Mouse (Mus musculus): ENCODE results near the gene Chl1. TPM values are rescaled to one million over a fixed set of nuclear protein-coding genes. Genes with fewer than 3 reads are reported as not detected.
A peak's percentile ranks its signal among the peaks of the same experiment; 100 is the strongest.

Gene Chl1
- polyA plus RNA-seq, 1 experiment from 2014 or later: 0.14 TPM

DNA sequence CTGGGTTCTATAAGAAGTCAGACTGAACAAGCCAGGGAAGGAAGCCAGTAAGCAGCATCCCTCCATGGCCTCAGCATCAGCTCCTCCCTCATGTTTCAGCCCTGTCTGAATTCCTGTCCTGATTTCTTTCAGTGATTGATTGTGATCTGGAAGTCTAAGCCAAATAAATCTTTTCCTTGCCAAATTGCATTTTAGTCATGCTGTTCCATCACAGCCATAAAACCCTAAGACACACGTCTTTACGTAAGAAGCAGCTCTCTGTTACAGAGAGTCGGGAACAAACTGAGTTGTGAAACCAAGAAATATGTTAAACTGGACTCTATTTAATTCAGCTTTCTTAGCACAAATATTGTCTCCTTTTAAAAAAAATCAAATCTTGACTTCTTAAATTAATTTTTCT, 102.2 kb downstream of the Chl1 start:
- peak; percentile 12 for DNase-seq
- WGBS: 64% methylated on average over 3 of the region's 3 CpGs
- 0 out of 2 replicates have a peak, but pooled peaks cover 2% of the 10 kb centered on the region for H3K4me1 ChIP-seq (ENCODE audit: insufficient read depth)
- no peaks in the 10 kb centered on the region for H3K9me3 ChIP-seq (ENCODE audit: low read depth, low read length)
- no peaks in the 10 kb centered on the region for H3K27me3 ChIP-seq (ENCODE audit: insufficient read depth, low read length)
- H3K4me2 ChIP-seq: no peak overlapping the region
- no peak overlapping the region for H3K9ac ChIP-seq
- ATAC-seq (ENCODE audit: insufficient read depth): no peak
- no peak overlapping the region for H3K27ac ChIP-seq (ENCODE audit: low read depth)
- H3K36me3 ChIP-seq (ENCODE audit: insufficient read depth): no peaks in the 10 kb centered on the region
- H3K4me3 ChIP-seq (ENCODE audit: low read depth, low read length): no peak overlapping the region
- TF ChIP-seq CTCF (IDR thresholded peaks at IDR 0.05; ENCODE audit: low read depth): no peak

DNA sequence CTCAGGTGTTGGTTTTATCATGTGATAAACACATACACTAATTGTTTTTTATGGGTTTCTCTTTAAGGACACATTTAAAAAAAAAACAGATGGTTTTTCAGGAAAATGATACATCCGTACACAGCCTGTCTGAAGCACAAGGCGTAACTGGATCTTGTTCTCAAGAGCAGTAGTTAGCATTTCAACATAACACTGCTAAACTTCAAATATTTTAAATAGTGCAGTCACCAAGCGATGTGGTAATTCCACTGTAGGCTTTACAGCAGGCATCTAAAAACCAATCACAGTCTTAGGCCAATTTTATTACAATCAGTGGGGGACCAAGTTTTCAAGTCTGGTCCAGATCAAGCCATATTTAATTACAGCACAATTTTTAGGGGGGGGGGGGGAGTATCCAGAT, 103.3 kb downstream of the Chl1 start:
- Histone ChIP-seq H3K9me3 (ENCODE audit: low read depth, low read length) (no peaks in the 10 kb centered on the region), H3K4me2 (no peak overlapping the region), H3K27ac (ENCODE audit: low read depth) (no peak overlapping the region), H3K36me3 (ENCODE audit: insufficient read depth) (no peaks in the 10 kb centered on the region), H3K4me1 (ENCODE audit: insufficient read depth) (0 out of 2 replicates have a peak, but pooled peaks cover 2% of the 10 kb centered on the region), H3K4me3 (ENCODE audit: low read depth, low read length) (no peak overlapping the region), H3K9ac (no peak overlapping the region), H3K27me3 (ENCODE audit: insufficient read depth, low read length) (no peaks in the 10 kb centered on the region)
- 67% methylated on average over 3 of the region's 3 CpGs for WGBS
- TF ChIP-seq CTCF (IDR thresholded peaks at IDR 0.05; ENCODE audit: low read depth): no peak
- DNase-seq: peak; percentile 17
- no peak for ATAC-seq (ENCODE audit: insufficient read depth)

DNA sequence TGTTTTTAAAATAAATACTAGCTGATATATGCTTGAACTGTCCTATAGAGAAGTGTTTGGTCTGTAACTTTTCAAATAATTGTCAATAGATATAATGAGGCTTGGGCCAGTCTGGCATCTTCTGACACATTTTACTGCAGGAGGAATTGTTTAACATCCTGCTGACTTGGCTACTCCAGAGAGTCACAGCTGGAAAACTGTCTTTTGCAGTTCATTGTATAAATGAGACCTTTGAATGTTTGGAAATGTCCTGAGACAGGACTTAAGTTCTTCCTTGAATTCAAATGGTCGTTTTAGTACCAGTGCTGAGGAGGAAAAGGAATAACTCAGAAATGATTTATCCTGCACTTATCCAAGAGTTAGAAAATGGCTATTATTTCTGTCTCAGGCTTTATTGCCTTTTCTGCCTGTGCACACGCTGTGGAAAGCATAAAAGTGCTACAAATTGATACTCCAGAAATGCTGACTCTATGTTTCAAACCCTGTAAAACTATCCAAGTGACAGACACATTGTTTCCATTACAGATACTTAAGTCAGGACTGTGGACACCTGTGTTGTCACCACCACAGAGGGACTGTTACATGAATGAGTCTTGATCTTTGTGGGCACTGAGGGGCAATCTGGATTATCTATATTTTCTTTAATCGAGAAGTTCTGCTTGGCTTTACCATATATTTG, 105.7 kb downstream of the Chl1 start:
- no peak overlapping the region for H3K4me3 ChIP-seq (ENCODE audit: low read depth, low read length)
- H3K9me3 ChIP-seq (ENCODE audit: low read depth, low read length): no peaks in the 10 kb centered on the region
- H3K27ac ChIP-seq (ENCODE audit: low read depth): 0 out of 2 replicates have a peak overlapping the region, but pooled peaks have one; percentile 50
- no peaks in the 10 kb centered on the region for H3K36me3 ChIP-seq (ENCODE audit: insufficient read depth)
- H3K9ac ChIP-seq: no peak overlapping the region
- no peak overlapping the region for H3K4me2 ChIP-seq
- no peak for TF ChIP-seq CTCF (IDR thresholded peaks at IDR 0.05; ENCODE audit: low read depth)
- ATAC-seq (ENCODE audit: insufficient read depth): peak; percentile 86
- 0 out of 2 replicates have a peak, but pooled peaks cover 2% of the 10 kb centered on the region for H3K4me1 ChIP-seq (ENCODE audit: insufficient read depth)
- 29% methylated on average over 3 of the region's 3 CpGs for whole genome bisulfite sequencing
- H3K27me3 ChIP-seq (ENCODE audit: insufficient read depth, low read length): no peaks in the 10 kb centered on the region
- DNase-seq: peak; percentile 87

DNA sequence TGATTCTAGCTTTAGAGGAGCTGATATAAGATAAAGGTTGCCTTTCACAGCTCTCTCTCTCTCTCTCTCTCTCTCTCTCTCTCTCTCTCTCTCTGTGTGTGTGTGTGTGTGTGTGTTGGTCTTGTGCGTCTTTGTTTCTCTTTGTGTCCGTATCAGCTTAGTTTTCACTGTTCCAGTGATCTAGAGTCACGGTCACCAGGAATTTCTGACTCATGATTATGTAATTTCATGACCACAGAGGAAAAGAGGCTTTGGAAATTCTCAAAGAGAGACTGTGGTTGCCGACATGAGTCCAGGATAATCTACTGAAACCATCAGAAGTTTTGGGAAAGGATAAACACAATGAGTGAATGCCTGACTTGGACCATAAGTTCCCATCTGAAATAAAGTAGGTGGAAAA, 110.5 kb downstream of the Chl1 start:
- H3K4me2 ChIP-seq: no peak overlapping the region
- no peak overlapping the region for H3K9ac ChIP-seq
- no peaks in the 10 kb centered on the region for H3K27me3 ChIP-seq (ENCODE audit: insufficient read depth, low read length)
- no peak overlapping the region for H3K4me3 ChIP-seq (ENCODE audit: low read depth, low read length)
- TF ChIP-seq CTCF (IDR thresholded peaks at IDR 0.05; ENCODE audit: low read depth): no peak
- 49% methylated on average over 4 of the region's 4 CpGs for WGBS
- ATAC-seq (ENCODE audit: insufficient read depth): no peak
- 0 out of 2 replicates have a peak, but pooled peaks cover 2% of the 10 kb centered on the region for H3K4me1 ChIP-seq (ENCODE audit: insufficient read depth)
- no peaks in the 10 kb centered on the region for H3K9me3 ChIP-seq (ENCODE audit: low read depth, low read length)
- no peak overlapping the region for H3K27ac ChIP-seq (ENCODE audit: low read depth)
- no peak for DNase-seq
- no peaks in the 10 kb centered on the region for H3K36me3 ChIP-seq (ENCODE audit: insufficient read depth)

DNA sequence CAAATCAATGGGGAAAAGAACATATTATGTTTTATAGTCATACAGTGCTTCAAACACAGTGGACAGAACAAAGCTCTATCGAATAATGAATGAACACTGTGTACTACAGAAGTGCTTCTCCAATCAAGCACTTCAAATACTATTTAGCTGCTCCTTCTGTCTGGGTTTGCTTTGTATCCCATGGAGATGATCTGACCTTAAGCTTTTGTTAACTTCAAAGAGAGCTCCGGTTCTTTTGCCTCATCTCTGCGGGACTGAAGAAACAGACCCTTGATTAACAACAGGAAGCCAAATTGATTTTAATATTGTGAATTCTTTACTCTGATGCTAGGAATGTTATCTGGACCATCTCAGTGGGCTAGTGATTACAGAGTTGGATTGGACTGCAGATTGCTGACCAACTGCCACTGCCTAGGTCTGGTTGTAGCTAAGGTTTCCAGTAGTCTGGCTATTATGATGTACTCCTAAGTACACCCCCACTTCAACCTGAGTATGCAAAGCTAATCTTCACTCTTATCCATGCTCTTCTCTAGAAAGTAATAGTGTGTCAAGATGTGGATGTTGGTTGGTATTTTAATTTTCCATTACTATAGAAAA, 111.8 kb downstream of the Chl1 start:
- Histone ChIP-seq H3K27ac (ENCODE audit: low read depth) (no peak overlapping the region), H3K4me2 (no peak overlapping the region), H3K4me3 (ENCODE audit: low read depth, low read length) (no peak overlapping the region), H3K27me3 (ENCODE audit: insufficient read depth, low read length) (no peaks in the 10 kb centered on the region), H3K36me3 (ENCODE audit: insufficient read depth) (no peaks in the 10 kb centered on the region), H3K9me3 (ENCODE audit: low read depth, low read length) (no peaks in the 10 kb centered on the region), H3K9ac (no peak overlapping the region), H3K4me1 (ENCODE audit: insufficient read depth) (no peaks in the 10 kb centered on the region)
- DNase-seq (no peak), ATAC-seq (ENCODE audit: insufficient read depth) (no peak)
- WGBS: 71% methylated on average over 3 of the region's 3 CpGs
- no peak for TF ChIP-seq CTCF (IDR thresholded peaks at IDR 0.05; ENCODE audit: low read depth)

DNA sequence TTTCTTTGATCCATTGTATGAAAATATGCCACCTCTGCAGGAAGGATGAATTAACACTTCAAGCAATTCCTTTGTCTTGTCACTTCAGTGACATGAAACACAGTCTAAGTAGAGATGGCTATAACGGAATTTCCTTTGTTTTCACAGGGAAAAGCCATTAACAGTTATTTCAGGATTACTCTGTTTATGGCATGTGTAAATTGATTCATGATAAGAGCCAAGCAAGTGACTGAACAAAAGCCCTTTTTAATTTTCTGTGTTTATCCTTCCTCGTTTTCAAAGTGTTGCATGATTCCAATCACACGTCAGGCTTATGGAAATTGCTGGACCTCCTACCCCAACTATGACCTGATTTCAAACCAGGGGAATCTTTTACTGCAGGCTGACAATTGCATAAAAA, 122.5 kb downstream of the Chl1 start:
- Histone ChIP-seq H3K4me1 (ENCODE audit: insufficient read depth) (no peaks in the 10 kb centered on the region), H3K36me3 (ENCODE audit: insufficient read depth) (no peaks in the 10 kb centered on the region), H3K4me2 (no peak overlapping the region), H3K9me3 (ENCODE audit: low read depth, low read length) (no peaks in the 10 kb centered on the region), H3K27ac (ENCODE audit: low read depth) (no peak overlapping the region), H3K27me3 (ENCODE audit: insufficient read depth, low read length) (no peaks in the 10 kb centered on the region), H3K4me3 (ENCODE audit: low read depth, low read length) (no peak overlapping the region), H3K9ac (no peak overlapping the region)
- ATAC-seq (ENCODE audit: insufficient read depth) (no peak), DNase-seq (no peak)
- 22% methylated on average over 3 of the region's 3 CpGs for WGBS
- TF ChIP-seq CTCF (IDR thresholded peaks at IDR 0.05; ENCODE audit: low read depth): no peak

DNA sequence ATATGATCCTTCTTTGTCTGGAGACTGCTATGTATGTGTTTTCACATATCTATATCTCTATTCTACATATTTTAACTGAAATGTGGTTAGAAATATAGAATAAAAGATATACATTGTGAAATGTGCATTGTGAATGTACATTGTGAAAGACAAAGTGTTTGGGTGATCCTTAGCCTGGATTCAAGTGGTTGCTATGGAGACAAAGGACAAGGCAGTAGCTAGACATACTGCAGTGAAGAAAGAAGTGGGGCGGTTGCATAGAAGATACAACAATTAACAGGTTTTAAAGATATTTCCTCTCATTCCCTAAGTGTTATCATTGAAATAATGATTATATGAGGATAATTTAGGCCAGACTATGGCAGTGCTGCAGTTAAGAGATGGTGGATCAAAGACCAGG, 146.4 kb downstream of the Chl1 start:
- H3K27ac ChIP-seq (ENCODE audit: low read depth): no peak overlapping the region
- H3K9ac ChIP-seq: no peak overlapping the region
- no peaks in the 10 kb centered on the region for H3K27me3 ChIP-seq (ENCODE audit: insufficient read depth, low read length)
- H3K4me3 ChIP-seq (ENCODE audit: low read depth, low read length): no peak overlapping the region
- no peaks in the 10 kb centered on the region for H3K9me3 ChIP-seq (ENCODE audit: low read depth, low read length)
- no peak overlapping the region for H3K4me2 ChIP-seq
- TF ChIP-seq CTCF (IDR thresholded peaks at IDR 0.05; ENCODE audit: low read depth): no peak
- DNase-seq (no peak), ATAC-seq (ENCODE audit: insufficient read depth) (no peak)
- H3K4me1 ChIP-seq (ENCODE audit: insufficient read depth): no peaks in the 10 kb centered on the region
- 60% methylated on average over 1 of the region's 1 CpGs for WGBS
- no peaks in the 10 kb centered on the region for H3K36me3 ChIP-seq (ENCODE audit: insufficient read depth)

Measured in lung, embryonic 14.5 days (tissue).